Mouse (Mus musculus) CH12.LX (cell line): Measurements from ENCODE around the gene Rnaseh1. TPM values are rescaled to one million over a fixed set of nuclear protein-coding genes. Genes with fewer than 3 reads are reported as not detected.

ENCODE experiments used
- DNase-seq: peaks from one replicate; pipeline ENCODE4 v3.0.0-alpha.2; 2013; ENCODE audit errors: extremely low read depth
- H3K27ac ChIP-seq: 2 replicates; pipeline ENCODE4 v1.5.1; 2012; ENCODE audit warnings: low read depth, mild to moderate bottlenecking, control low read depth, moderate library complexity; ENCODE audit not compliant: insufficient read depth
- H3K27me3 ChIP-seq: replicated peaks from 2 replicates; pipeline ENCODE3; 2012; ENCODE audit warnings: inconsistent platforms
- H3K36me3 ChIP-seq, 2 experiments: replicated peaks in 1 of 2; 2 replicates each; pipeline versions ENCODE3 to v1.6.1; 2012; ENCODE audit warnings: inconsistent platforms in 1 of 2, low read length in 1 of 2, mild to moderate bottlenecking in 1 of 2, mixed read lengths in 1 of 2, moderate library complexity in 1 of 2; ENCODE audit not compliant: control insufficient read depth in 1 of 2, insufficient read depth in 1 of 2
- H3K4me1 ChIP-seq, 2 experiments: 2 replicates each; pipeline ENCODE4 v1.6.1; 2012; ENCODE audit warnings: inconsistent platforms in 1 of 2, moderate library complexity in 1 of 2; ENCODE audit not compliant: insufficient read depth in 2 of 2, control insufficient read depth in 1 of 2
- H3K4me2 ChIP-seq: 2 replicates; pipeline ENCODE4 v1.6.1; 2012; ENCODE audit warnings: low read depth, mild to moderate bottlenecking, control low read depth; ENCODE audit not compliant: poor library complexity, insufficient read depth, severe bottlenecking
- H3K4me3 ChIP-seq, 3 experiments: fragments of 150-350 bp in 1 of 3; sonication (generic) in 1 of 3; replicated peaks in 1 of 3; 2 replicates each; pipeline versions ENCODE3 to v1.5.1; 2011 to 2012; ENCODE audit warnings: low read depth in 2 of 3, low read length in 2 of 3, mild to moderate bottlenecking in 2 of 3, moderate library complexity in 2 of 3, control low read depth in 1 of 3, improper control_type of control experiment in 1 of 3, inconsistent platforms in 1 of 3, mixed read lengths in 1 of 3; ENCODE audit not compliant: poor library complexity in 1 of 3
- H3K79me2 ChIP-seq: replicated peaks from 2 replicates; pipeline ENCODE4 v1.6.1; 2012; ENCODE audit warnings: mild to moderate bottlenecking, moderate library complexity; ENCODE audit not compliant: control insufficient read depth, poor library complexity, insufficient read depth, severe bottlenecking; ENCODE audit errors: extremely low read depth
- H3K9ac ChIP-seq: 2 replicates; pipeline ENCODE4 v1.6.1; 2012; ENCODE audit warnings: low read depth, mild to moderate bottlenecking, control low read depth, moderate library complexity; ENCODE audit not compliant: insufficient read depth
- H3K9me3 ChIP-seq: replicated peaks from 2 replicates; pipeline ENCODE3; 2012; ENCODE audit warnings: low read length, inconsistent platforms, mixed read lengths
- BHLHE40 ChIP-seq: IDR thresholded peaks from 2 replicates; pipeline ENCODE4 v1.6.1; 2011; ENCODE audit warnings: mild to moderate bottlenecking, low read depth, low read length, improper control_type of control experiment
- CHD1 ChIP-seq: IDR thresholded peaks from 2 replicates; pipeline ENCODE4 v1.6.1; 2012; ENCODE audit warnings: low read depth, low read length, improper control_type of control experiment, inconsistent platforms
- CHD2 ChIP-seq: IDR thresholded peaks from 2 replicates; pipeline ENCODE4 v1.6.1; 2011; ENCODE audit warnings: low read length, improper control_type of control experiment
- CTCF ChIP-seq, 2 experiments: IDR thresholded peaks in 1 of 2; conservative IDR thresholded peaks in 1 of 2; 2 replicates each; pipeline ENCODE4 v1.5.1; 2011 to 2012; ENCODE audit warnings: low read depth in 2 of 2, low read length in 2 of 2, improper control_type of control experiment in 1 of 2, inconsistent platforms in 1 of 2, mild to moderate bottlenecking in 1 of 2, moderate library complexity in 1 of 2
- E2F4 ChIP-seq: IDR thresholded peaks from 2 replicates; pipeline ENCODE4 v1.6.1; 2011; ENCODE audit warnings: low read depth, low read length, improper control_type of control experiment; ENCODE audit not compliant: insufficient replicate concordance
- ELF1 ChIP-seq: IDR thresholded peaks from 2 replicates; pipeline ENCODE4 v1.6.1; 2014; ENCODE audit warnings: low read depth, mild to moderate bottlenecking, inconsistent platforms, low read length, improper control_type of control experiment
- EP300 ChIP-seq: IDR thresholded peaks from 2 replicates; pipeline ENCODE4 v1.6.1; 2011; ENCODE audit warnings: low read length, improper control_type of control experiment
- ETS1 ChIP-seq: conservative IDR thresholded peaks from 2 replicates; pipeline ENCODE4 v1.6.1; 2012; ENCODE audit warnings: low read depth, mild to moderate bottlenecking, inconsistent platforms, low read length, improper control_type of control experiment, moderate library complexity
- GABPA ChIP-seq: IDR thresholded peaks from 2 replicates; pipeline ENCODE4 v1.6.1; 2012; ENCODE audit warnings: low read depth, low read length, improper control_type of control experiment, inconsistent platforms; ENCODE audit not compliant: insufficient replicate concordance
- HCFC1 ChIP-seq: IDR thresholded peaks from 2 replicates; pipeline ENCODE4 v1.6.1; 2012; ENCODE audit warnings: low read depth, mild to moderate bottlenecking, inconsistent platforms, low read length, improper control_type of control experiment
- IRF4 ChIP-seq: IDR thresholded peaks from 2 replicates; pipeline ENCODE4 v1.6.1; 2014; ENCODE audit warnings: low read depth, mild to moderate bottlenecking, inconsistent platforms, low read length, improper control_type of control experiment
- JUN ChIP-seq: IDR thresholded peaks from 2 replicates; pipeline ENCODE4 v1.6.1; 2011; ENCODE audit warnings: low read depth, mild to moderate bottlenecking, low read length, improper control_type of control experiment, moderate library complexity; ENCODE audit not compliant: insufficient read depth
- JUND ChIP-seq: conservative IDR thresholded peaks from 2 replicates; pipeline ENCODE4 v1.6.1; 2011; ENCODE audit warnings: low read depth, low read length, improper control_type of control experiment
- KAT2A ChIP-seq: IDR thresholded peaks from 2 replicates; pipeline ENCODE4 v1.6.1; 2012; ENCODE audit warnings: low read length, improper control_type of control experiment, inconsistent platforms; ENCODE audit not compliant: insufficient replicate concordance
- MAFK ChIP-seq: IDR thresholded peaks from 2 replicates; pipeline ENCODE4 v1.6.1; 2011; ENCODE audit warnings: low read length, improper control_type of control experiment; ENCODE audit not compliant: insufficient replicate concordance
- MAX ChIP-seq: IDR thresholded peaks from 2 replicates; pipeline ENCODE4 v1.6.1; 2011; ENCODE audit warnings: low read length, improper control_type of control experiment
- MAZ ChIP-seq: IDR thresholded peaks from 2 replicates; pipeline ENCODE4 v1.6.1; 2012; ENCODE audit warnings: low read depth, mild to moderate bottlenecking, inconsistent platforms, low read length, improper control_type of control experiment, moderate library complexity
- MXI1 ChIP-seq: IDR thresholded peaks from 2 replicates; pipeline ENCODE4 v1.6.1; 2011; ENCODE audit warnings: mild to moderate bottlenecking, low read depth, low read length, improper control_type of control experiment
- MYC ChIP-seq: IDR thresholded peaks from 2 replicates; pipeline ENCODE4 v1.6.1; 2011; ENCODE audit warnings: low read depth, mild to moderate bottlenecking, improper control_type of control experiment, low read length
- NELFE ChIP-seq: IDR thresholded peaks from 2 replicates; pipeline ENCODE4 v1.6.1; 2011; ENCODE audit warnings: low read depth, low read length, improper control_type of control experiment
- NRF1 ChIP-seq: IDR thresholded peaks from 2 replicates; pipeline ENCODE4 v1.6.1; 2014; ENCODE audit warnings: low read depth, mild to moderate bottlenecking, inconsistent platforms, low read length, improper control_type of control experiment, moderate library complexity
- PAX5 ChIP-seq: IDR thresholded peaks from 2 replicates; pipeline ENCODE4 v1.6.1; 2012; ENCODE audit warnings: low read length, inconsistent platforms, mixed read lengths
- POLR2A ChIP-seq: IDR thresholded peaks from 2 replicates; pipeline ENCODE4 v1.6.1; 2011; ENCODE audit warnings: low read depth, mild to moderate bottlenecking, improper control_type of control experiment, low read length
- POLR2AphosphoS2 ChIP-seq: IDR thresholded peaks from 2 replicates; pipeline ENCODE4 v1.6.1; 2011; ENCODE audit warnings: low read depth, low read length, improper control_type of control experiment
- RAD21 ChIP-seq: IDR thresholded peaks from 2 replicates; pipeline ENCODE4 v1.6.1; 2011; ENCODE audit warnings: low read depth, mild to moderate bottlenecking, low read length, improper control_type of control experiment, moderate library complexity
- RCOR1 ChIP-seq: conservative IDR thresholded peaks from 2 replicates; pipeline ENCODE4 v1.6.1; 2012; ENCODE audit warnings: low read depth, mild to moderate bottlenecking, inconsistent platforms, low read length, improper control_type of control experiment
- SIN3A ChIP-seq: IDR thresholded peaks from 2 replicates; pipeline ENCODE4 v1.6.1; 2012; ENCODE audit warnings: low read length, improper control_type of control experiment, inconsistent platforms
- SMC3 ChIP-seq: IDR thresholded peaks from 2 replicates; pipeline ENCODE4 v1.6.1; 2011; ENCODE audit warnings: low read depth, low read length, improper control_type of control experiment
- TBP ChIP-seq: conservative IDR thresholded peaks from 2 replicates; pipeline ENCODE4 v1.6.1; 2011; ENCODE audit warnings: low read depth, low read length, improper control_type of control experiment
- TCF12 ChIP-seq: IDR thresholded peaks from 2 replicates; pipeline ENCODE4 v1.6.1; 2014; ENCODE audit warnings: low read depth, mild to moderate bottlenecking, inconsistent platforms, low read length, improper control_type of control experiment
- UBTF ChIP-seq: IDR thresholded peaks from 2 replicates; pipeline ENCODE4 v1.6.1; 2012; ENCODE audit warnings: low read depth, mild to moderate bottlenecking, inconsistent platforms, low read length, improper control_type of control experiment, moderate library complexity
- USF1 ChIP-seq: IDR thresholded peaks from 2 replicates; pipeline ENCODE4 v1.6.1; 2014; ENCODE audit warnings: low read depth, mild to moderate bottlenecking, inconsistent platforms, low read length, improper control_type of control experiment
- USF2 ChIP-seq: conservative IDR thresholded peaks from 2 replicates; pipeline ENCODE4 v1.6.1; 2011; ENCODE audit warnings: low read depth, low read length, improper control_type of control experiment
- ZC3H11A ChIP-seq: IDR thresholded peaks from 2 replicates; pipeline ENCODE4 v1.6.1; 2012; ENCODE audit warnings: low read depth, mild to moderate bottlenecking, inconsistent platforms, low read length, improper control_type of control experiment
- ZKSCAN1 ChIP-seq: IDR thresholded peaks from 2 replicates; pipeline ENCODE4 v1.6.1; 2012; ENCODE audit warnings: low read depth, inconsistent platforms, low read length, improper control_type of control experiment, borderline replicate concordance
- ZMIZ1 ChIP-seq: IDR thresholded peaks from 2 replicates; pipeline ENCODE4 v1.6.1; 2012; ENCODE audit warnings: low read depth, mild to moderate bottlenecking, inconsistent platforms, low read length, improper control_type of control experiment
- ZNF384 ChIP-seq: IDR thresholded peaks from 2 replicates; pipeline ENCODE4 v1.6.1; 2012; ENCODE audit warnings: low read depth, low read length, improper control_type of control experiment, inconsistent platforms
- dilution Hi-C: fragments of 300-500 bp; cut with MboI; formaldehyde crosslinking; loops from 2 replicates; pipeline ENCODE4 v1.14.3; 2020; ENCODE audit warnings: low sequenced_read_pairs; ENCODE audit not compliant: extremely low pct_unique_long_range_greater_than_20kb, extremely low pct_ligation_motif_present
- in situ Hi-C: fragments of 300-500 bp; cut with MboI; formaldehyde crosslinking; loops from 3 replicates; pipeline ENCODE4 v1.14.3; 2019; ENCODE audit warnings: low sequenced_read_pairs, low pct_ligation_motif_present, low pct_unique_long_range_greater_than_20kb, mixed read lengths
- polyA plus RNA-seq: library from polyadenylated mRNA; unstranded; fragments of >175 nt; gene quantifications from 2 replicates; pipeline ENCODE4 v1.2.1, GENCODE M21; 2012; ENCODE audit warnings: low read depth; ENCODE audit not compliant: insufficient read length
- total RNA-seq, 2 experiments: library from RNA; depleted of rRNA; stranded (reverse); fragments of 300-350 nt in 1 of 2; fragments of >200 nt in 1 of 2; gene quantifications; 2 replicates each; pipeline ENCODE4 v1.2.3; 2012 to 2014

The Rnaseh1 gene
- total and polyA plus RNA-seq, 3 experiments = 31.1 to 33.8 (median 33.4) TPM

GRCm38 (mm10) chr12:28635535-28636476 is 13.6 kb upstream of the Rnaseh1 start, which contains the start of gene Rps7:
TSS of gene Rps7 (minus strand) at chr12:28635953.
- Histone ChIP-seq H3K27me3 (no peaks in the 10 kb centered on the region), H3K9ac (peak within 1 kb of the TSS; percentile 99), H3K9me3 (no peaks in the 10 kb centered on the region), H3K36me3 (peaks cover 35 to 42% of the 10 kb centered on the region in 2 experiments), H3K4me2 (peak within 1 kb of the TSS; percentile 99), H3K79me2 (peaks cover 33% of the 10 kb centered on the region), H3K4me1 (peaks cover 18 to 31% of the 10 kb centered on the region in 2 experiments), H3K27ac (peak within 1 kb of the TSS; percentile 63), H3K4me3 (peak within 1 kb of the TSS; percentile 98 to 100 (median 98))
- dilution Hi-C loops = no loop called here
- DNase-seq = peak; percentile 95
- in situ Hi-C loops = no loop called here
- TF ChIP-seq ETS1 (0 out of 2 replicates have a peak, but pooled peaks have one; percentile 16), TCF12 (peak; percentile 97), MAZ (0 out of 2 replicates have a peak, but pooled peaks have one; percentile 55), BHLHE40 (peak; percentile 15; the same call in 1 of the 2 replicates), RCOR1 (no peak), POLR2AphosphoS2 (peak; percentile 82; the same call in 1 of the 2 replicates), GABPA (no peak), ZMIZ1 (peak; percentile 82), CTCF (conservative IDR thresholded peaks at IDR 0.05 in 1 of 2, IDR thresholded peaks at IDR 0.05 in 1 of 2; ENCODE audit: low read depth in 2 of 2, low read length in 2 of 2) (no peak), USF1 (no peak), ZC3H11A (no peak), HCFC1 (peak; percentile 93), NRF1 (peak; percentile 21; the same call in 1 of the 2 replicates), MYC (peak; percentile 95), CHD1 (no peak), EP300 (no peak), IRF4 (peak; percentile 71; the same call in 1 of the 2 replicates), POLR2A (peak; percentile 96), TBP (peak; percentile 98), ZKSCAN1 (no peak), SIN3A (peak; percentile 92), JUN (no peak), MAFK (no peak), MAX (no peak; the same call in 1 of the 2 replicates), KAT2A (peak; percentile 90), USF2 (no peak), MXI1 (peak; percentile 87), RAD21 (no peak), JUND (peak; percentile 45; the same call in 1 of the 2 replicates), NELFE (peak; percentile 93), E2F4 (peak; percentile 69; the same call in 1 of the 2 replicates), ZNF384 (0 out of 2 replicates have a peak, but pooled peaks have one; percentile 16), ELF1 (peak; percentile 95), SMC3 (no peak), UBTF (peak; percentile 80; the same call in 1 of the 2 replicates), PAX5 (no peak), CHD2 (peak; percentile 99)
